Mouse (Mus musculus) ovary, postnatal 14 days (tissue): ENCODE measurements around the gene Fam25c.

Experiments used
- DNase-seq: peaks from one replicate; pipeline ENCODE4 v3.0.0; 2022; ENCODE audit warnings: low spot score

Gene Fam25c

DNA sequence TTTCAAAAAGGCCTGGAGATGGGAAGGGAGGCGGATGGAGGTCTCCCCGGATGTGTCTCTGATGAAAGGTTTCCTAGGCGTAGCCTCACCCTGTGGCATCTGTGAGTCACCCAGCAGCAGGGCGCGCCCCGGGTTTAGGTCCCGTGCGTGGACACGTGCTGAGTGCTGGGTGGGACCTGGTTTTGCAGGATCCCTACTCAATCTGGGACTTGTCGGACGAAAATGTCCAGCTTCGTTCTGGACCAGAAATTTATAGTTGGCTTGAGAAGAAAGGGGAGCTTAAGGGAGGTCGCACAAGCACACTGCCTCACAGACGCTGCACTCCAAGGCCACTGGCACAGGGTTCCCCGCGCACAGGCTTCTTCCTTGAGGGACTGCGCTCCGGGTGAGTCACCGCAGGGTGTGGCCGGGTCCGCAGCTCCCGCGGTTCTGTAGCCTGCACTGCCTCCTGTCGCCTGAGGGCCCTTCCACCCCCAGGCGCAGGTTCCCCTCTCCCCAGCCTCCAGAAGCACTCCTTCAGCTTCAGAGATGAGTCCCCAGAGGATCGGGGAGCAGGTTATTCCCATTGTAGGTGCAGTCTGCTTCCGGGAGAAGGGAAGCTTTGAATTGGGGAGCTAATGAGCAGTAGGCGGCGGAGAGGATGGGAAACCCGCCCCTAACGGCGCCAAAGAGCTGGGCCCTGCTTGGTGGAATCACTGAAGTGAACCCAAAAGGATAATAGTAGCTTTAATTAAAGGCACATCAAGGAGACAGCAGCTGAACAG lies 8.4 kb upstream of the Fam25c start:
- DNase-seq: peak; percentile 37

DNA sequence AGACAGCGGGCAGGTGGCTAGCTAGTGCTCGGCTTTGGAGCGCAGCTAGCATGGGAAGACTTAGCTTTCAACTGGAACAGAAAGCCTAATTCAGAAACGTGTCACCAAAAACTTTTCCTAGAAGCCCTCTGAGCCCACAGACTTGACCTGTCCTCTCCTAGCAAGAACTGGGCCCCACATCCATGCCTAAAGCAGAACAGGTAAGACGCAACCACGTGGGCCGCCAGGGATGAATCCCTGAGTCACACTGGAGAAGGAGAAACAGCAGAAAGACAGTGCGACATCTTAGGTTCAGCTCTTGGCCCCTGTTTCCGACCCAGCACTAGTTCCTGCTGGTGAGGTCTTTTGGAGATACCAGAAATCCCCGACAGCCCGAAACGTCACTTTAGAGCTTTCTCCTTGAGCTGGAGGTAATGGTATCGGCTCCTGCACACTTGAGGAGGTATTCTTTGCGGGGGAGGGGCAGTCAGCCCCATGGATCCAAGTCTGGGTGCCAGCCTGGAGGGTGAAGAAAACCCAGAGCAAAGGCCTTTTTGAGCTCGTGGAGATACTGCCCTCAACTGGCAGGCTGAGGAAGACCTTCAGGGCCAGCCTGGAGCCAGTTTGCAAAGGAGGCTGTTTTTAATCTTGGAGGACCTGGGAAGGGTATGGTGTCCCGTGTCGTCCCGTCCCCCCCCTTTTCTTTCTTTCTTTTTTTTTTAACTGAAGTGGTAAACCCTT lies 7.7 kb upstream of the Fam25c start:
- DNase-seq: peak; percentile 48

GRCm38 (mm10) chr14:34362135-34362534 lies 6.9 kb upstream of the Fam25c start:
- DNase-seq: no peak

DNA sequence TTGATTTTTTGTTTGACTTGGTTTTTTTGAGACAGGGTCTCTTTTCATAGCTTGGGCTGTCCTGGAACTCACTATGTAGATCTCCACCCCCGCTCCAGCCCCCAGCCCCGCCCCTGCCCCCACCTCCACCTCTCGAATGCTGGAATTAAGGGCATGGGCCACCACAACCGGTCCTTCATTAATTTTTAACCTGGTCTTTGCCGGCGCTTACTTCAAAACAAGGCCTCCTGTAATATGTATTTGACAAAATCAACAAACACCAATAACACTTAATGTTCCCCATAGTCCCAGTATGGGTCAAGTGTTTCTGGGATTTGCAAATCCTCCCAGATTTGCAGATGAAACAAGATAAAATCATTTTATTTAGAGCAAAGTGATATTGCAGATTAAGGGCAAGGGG lies 5.0 kb upstream of the Fam25c start:
- no peak for DNase-seq

DNA sequence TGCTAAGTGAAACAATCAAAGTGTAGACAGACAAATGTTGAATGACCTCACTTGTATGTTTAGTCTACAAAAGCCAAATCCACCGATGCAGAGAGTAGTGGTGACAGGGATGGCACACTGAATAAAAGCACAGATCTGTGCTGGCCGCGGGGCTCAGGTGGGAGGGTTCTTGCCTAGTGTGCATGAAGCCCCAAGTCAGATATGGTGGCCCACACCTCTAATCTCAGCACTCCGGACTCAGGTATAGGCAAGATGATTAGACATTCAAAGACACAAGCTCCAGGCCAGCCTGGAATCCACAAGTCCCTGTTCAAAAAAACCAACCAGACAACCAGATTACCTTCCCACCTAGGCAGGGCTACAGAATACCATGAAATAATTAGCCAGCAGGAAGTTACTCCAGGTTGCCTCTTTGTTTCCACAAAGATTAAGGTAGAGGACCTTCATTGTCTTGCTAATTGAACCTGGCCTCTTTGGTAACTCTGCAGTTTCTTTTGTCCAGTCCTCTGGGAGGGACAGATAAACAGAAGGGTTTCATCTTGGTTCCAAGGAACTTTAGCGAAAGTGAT lies 4.5 kb upstream of the Fam25c start:
- no peak for DNase-seq

- no peak for DNase-seq
Observed at GRCm38 (mm10) chr14:34357671-34358455, 2.6 kb upstream of the Fam25c start.

GRCm38 (mm10) chr14:34354456-34354855 lies 777 bp downstream of the Fam25c start:
- DNase-seq: no peak

GRCm38 (mm10) chr14:34353326-34353725 lies 1.9 kb downstream of the Fam25c start:
- DNase-seq: no peak

GRCm38 (mm10) chr14:34352523-34352922 lies 2.7 kb downstream of the Fam25c start:
- no peak for DNase-seq

DNA sequence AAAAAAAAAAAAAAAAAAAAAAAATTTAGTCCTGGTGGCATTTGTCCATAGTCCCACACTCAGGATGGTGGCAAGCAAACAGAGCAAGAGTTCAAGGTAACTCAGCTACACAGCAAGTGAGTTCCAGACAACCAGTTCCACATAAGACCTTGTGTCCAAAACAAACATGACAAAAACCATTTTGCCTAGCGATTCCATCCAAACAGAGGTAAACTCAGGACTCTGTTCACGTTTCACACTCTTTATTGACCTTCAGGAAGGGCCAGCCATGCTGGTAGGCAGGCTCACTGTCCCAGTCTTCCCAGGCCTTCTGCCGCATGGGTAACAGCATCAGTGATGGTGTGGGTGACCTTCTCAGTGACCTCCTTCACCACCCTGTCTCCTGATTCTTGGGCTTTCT lies 3.6 kb downstream of the Fam25c start:
- no peak for DNase-seq

DNA sequence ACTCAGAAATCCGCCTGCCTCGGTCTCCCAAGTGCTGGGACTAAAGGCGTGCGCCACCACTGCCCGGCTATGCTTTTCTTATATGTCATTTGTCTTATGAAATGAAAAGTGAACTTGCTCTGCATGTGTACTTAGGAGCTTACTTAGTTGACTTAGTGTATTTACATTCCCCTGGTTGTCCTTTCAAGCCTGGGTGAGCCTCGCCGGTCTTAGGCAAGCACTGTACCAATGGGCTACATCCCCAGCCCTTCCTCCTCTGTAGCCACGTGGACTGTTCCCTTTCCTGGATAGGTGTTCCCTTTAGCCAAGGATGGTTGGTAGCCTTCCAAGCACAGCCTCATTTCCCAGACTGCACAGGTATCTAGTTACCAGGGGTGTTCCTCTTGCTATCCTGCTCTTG lies 6.2 kb downstream of the Fam25c start:
- no peak for DNase-seq

DNA sequence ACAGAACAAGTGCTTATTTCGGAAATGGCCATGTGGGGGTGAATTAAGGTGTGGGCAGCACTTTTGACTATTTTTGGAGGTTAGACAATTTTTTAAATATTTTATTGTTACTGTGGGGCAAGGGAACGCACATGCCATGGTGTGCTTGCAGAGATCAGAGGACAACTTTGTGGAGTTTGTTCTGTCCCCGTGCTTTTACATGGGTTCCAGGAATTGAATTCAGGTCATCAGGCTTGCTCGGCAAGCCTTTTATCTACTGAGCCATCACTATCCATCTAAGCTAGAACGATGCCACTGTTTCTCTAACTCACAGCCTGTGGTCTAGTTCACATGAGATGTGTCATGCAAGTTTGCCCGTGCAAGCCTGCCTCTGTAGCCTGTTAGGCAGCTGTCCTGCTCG lies 6.9 kb downstream of the Fam25c start:
- no peak for DNase-seq

GRCm38 (mm10) chr14:34347084-34347483 lies 8.1 kb downstream of the Fam25c start:
- DNase-seq: no peak

DNA sequence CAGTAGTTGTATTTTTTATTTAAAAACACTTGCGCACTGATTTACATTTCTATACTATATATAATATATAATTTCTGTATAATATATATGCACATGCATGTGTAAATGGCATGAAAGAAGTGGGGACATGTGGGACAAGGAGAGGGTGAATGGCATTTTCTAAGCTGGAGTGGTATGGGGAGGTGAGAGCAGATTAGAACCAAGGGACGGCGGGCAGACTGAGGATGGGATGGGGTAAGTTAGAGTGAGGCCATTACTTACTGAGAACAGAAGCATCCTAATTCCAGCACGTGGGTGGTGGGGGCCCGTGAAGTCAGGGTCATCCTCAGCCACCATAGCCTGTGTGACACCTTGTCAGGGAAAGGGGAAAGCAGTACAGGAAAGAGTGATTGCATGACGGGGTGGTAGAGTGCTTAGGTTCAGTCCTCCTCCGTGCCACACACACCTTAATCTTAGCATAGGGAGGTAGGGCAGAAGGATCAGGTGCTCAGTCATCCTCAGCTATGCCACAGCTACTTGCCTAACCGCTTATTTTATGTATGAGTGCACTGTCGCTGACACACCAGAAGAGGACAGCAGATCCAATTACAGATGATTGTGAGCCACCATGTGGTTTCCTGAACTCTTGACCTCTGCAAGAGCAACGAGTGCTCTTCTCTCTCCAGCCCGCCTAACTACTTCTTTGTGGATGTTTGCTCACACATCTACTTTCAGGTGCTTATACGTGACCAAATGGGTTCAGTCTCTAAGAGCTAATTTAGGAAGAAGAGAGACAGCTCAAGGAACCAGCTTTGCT lies 9.3 kb downstream of the Fam25c start:
- DNase-seq: no peak

GRCm38 (mm10) chr14:34344361-34344760 lies 10.9 kb downstream of the Fam25c start:
- DNase-seq: no peak

- DNase-seq: no peak
Observed at GRCm38 (mm10) chr14:34343078-34343477, 12.2 kb downstream of the Fam25c start.

- DNase-seq: no peak
Observed at GRCm38 (mm10) chr14:34341993-34342392, 13.2 kb downstream of the Fam25c start.

- no peak for DNase-seq
Observed at GRCm38 (mm10) chr14:34339446-34339845, 15.8 kb downstream of the Fam25c start.

GRCm38 (mm10) chr14:34332476-34332875 lies 22.8 kb downstream of the Fam25c start:
- DNase-seq: no peak

DNA sequence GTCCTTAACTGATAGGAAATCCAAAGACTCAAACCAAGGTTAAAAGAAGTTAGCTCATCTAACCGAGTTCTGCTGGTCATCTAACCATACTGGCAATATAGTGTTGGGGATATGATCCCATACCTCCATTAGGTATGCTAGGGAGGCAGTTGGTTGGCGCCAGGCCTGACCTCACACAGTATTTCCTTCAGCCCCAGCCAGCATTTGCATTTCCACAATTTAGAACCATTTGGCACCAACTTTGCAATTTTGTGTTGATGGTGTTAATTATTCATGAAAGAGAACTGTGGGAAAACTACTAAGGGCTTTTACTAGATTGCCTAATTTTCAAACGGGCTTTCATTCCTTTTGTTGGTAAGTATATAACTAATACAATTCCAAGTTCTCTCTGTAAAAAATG lies 23.3 kb downstream of the Fam25c start:
- DNase-seq: no peak

GRCm38 (mm10) chr14:34330657-34331158 lies 24.5 kb downstream of the Fam25c start:
- no peak for DNase-seq
